Mouse (Mus musculus): ENCODE measurements at regions not wholly inside any gene's neighbourhood (a gene's known extent, or its start where the extent isn't known, plus 50 kb on each side); places are given as distances from the start of the nearest gene placed in this dataset.

DNA sequence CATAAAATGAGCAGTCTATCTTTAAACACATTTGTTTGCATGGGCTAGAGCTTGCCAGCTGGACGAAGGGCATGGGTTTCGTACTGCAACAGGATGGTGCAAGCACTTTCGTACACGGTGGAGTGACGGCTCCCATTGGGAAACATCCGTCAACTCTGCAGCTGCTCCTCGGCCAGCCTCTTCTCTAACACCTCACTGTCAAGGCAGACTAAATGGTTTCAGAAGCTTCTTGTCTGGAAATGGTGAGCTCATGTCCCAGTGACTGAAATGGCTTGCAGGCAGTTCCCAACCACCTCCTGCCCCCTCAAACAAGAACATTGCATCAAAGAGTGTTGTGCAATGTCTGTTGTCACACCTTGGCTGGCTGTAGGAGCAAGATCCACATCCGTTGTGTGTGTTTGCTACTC lies 163.4 kb downstream of the Trib2 start:
- H3K27ac ChIP-seq (ENCODE audit: insufficient read depth, low read depth, low read length, poor library complexity, severe bottlenecking) = no peak overlapping the region
- no peaks in the 10 kb centered on the region for H3K36me3 ChIP-seq (ENCODE audit: control insufficient read depth, insufficient read depth, low read length, poor library complexity, severe bottlenecking)
- H3K4me1 ChIP-seq (ENCODE audit: control insufficient read depth in 2 of 2, insufficient read depth in 2 of 2, low read length in 2 of 2, poor library complexity in 1 of 2) = no peaks in the 10 kb centered on the region
- in situ Hi-C loops (cut with MboI; ENCODE audit: low sequenced_read_pairs in 2 of 2, unreplicated experiment in 2 of 2) = no loop called here
- TF ChIP-seq ZNF384 (IDR thresholded peaks at IDR 0.05; ENCODE audit: low read depth, low read length) = no peak
- TF ChIP-seq MAFK (IDR thresholded peaks at IDR 0.05; ENCODE audit: insufficient read depth, low read depth, low read length) = no peak
- TF ChIP-seq HCFC1 (IDR thresholded peaks at IDR 0.05; ENCODE audit: borderline replicate concordance, insufficient read depth, low read length) = no peak
- no peak for TF ChIP-seq ZC3H11A (IDR thresholded peaks at IDR 0.05; ENCODE audit: borderline replicate concordance, low read depth, low read length)
- no peak for TF ChIP-seq CHD2 (IDR thresholded peaks at IDR 0.05; ENCODE audit: low read depth, low read length)
- H3K9me3 ChIP-seq (ENCODE audit: control insufficient read depth, insufficient read depth, low read depth, low read length) = no peaks in the 10 kb centered on the region
- no peak for DNase-seq (ENCODE audit: low read depth, low spot score)
- no peak overlapping the region for H3K9ac ChIP-seq (ENCODE audit: insufficient read depth, low read depth, low read length, poor library complexity, severe bottlenecking)
- no peak overlapping the region for H3K4me3 ChIP-seq (ENCODE audit: insufficient read depth in 1 of 2, low read depth in 1 of 2, low read length in 2 of 2, poor library complexity in 1 of 2, severe bottlenecking in 1 of 2)

GRCm38 (mm10) chr12:15651293-15651692 lies 165.4 kb downstream of the Trib2 start:
- in situ Hi-C loops (cut with MboI; ENCODE audit: low sequenced_read_pairs in 2 of 2, unreplicated experiment in 2 of 2) = no loop called here
- Histone ChIP-seq H3K9me3 (ENCODE audit: control insufficient read depth, insufficient read depth, low read depth, low read length) (no peaks in the 10 kb centered on the region), H3K36me3 (ENCODE audit: control insufficient read depth, insufficient read depth, low read length, poor library complexity, severe bottlenecking) (no peaks in the 10 kb centered on the region), H3K4me3 (ENCODE audit: insufficient read depth in 1 of 2, low read depth in 1 of 2, low read length in 2 of 2, poor library complexity in 1 of 2, severe bottlenecking in 1 of 2) (no peak overlapping the region), H3K4me1 (ENCODE audit: control insufficient read depth in 2 of 2, insufficient read depth in 2 of 2, low read length in 2 of 2, poor library complexity in 1 of 2) (no peaks in the 10 kb centered on the region), H3K9ac (ENCODE audit: insufficient read depth, low read depth, low read length, poor library complexity, severe bottlenecking) (no peak overlapping the region), H3K27ac (ENCODE audit: insufficient read depth, low read depth, low read length, poor library complexity, severe bottlenecking) (no peak overlapping the region)
- TF ChIP-seq ZNF384 (IDR thresholded peaks at IDR 0.05; ENCODE audit: low read depth, low read length) (no peak), ZC3H11A (IDR thresholded peaks at IDR 0.05; ENCODE audit: borderline replicate concordance, low read depth, low read length) (no peak)
- DNase-seq (ENCODE audit: low read depth, low spot score) = no peak

- Histone ChIP-seq H3K36me3 (ENCODE audit: control insufficient read depth, insufficient read depth, low read length, poor library complexity, severe bottlenecking) (no peaks in the 10 kb centered on the region), H3K27ac (ENCODE audit: insufficient read depth, low read depth, low read length, poor library complexity, severe bottlenecking) (no peak overlapping the region), H3K9me3 (ENCODE audit: control insufficient read depth, insufficient read depth, low read depth, low read length) (no peaks in the 10 kb centered on the region), H3K9ac (ENCODE audit: insufficient read depth, low read depth, low read length, poor library complexity, severe bottlenecking) (no peak overlapping the region), H3K4me3 (ENCODE audit: insufficient read depth in 1 of 2, low read depth in 1 of 2, low read length in 2 of 2, poor library complexity in 1 of 2, severe bottlenecking in 1 of 2) (no peak overlapping the region), H3K4me1 (ENCODE audit: control insufficient read depth in 2 of 2, insufficient read depth in 2 of 2, low read length in 2 of 2, poor library complexity in 1 of 2) (no peaks in the 10 kb centered on the region)
- DNase-seq (ENCODE audit: low read depth, low spot score) = no peak
- TF ChIP-seq MAFK (IDR thresholded peaks at IDR 0.05; ENCODE audit: insufficient read depth, low read depth, low read length) (no peak), CHD2 (IDR thresholded peaks at IDR 0.05; ENCODE audit: low read depth, low read length) (no peak), ZNF384 (IDR thresholded peaks at IDR 0.05; ENCODE audit: low read depth, low read length) (no peak), HCFC1 (IDR thresholded peaks at IDR 0.05; ENCODE audit: borderline replicate concordance, insufficient read depth, low read length) (no peak), ZC3H11A (IDR thresholded peaks at IDR 0.05; ENCODE audit: borderline replicate concordance, low read depth, low read length) (no peak)
- in situ Hi-C loops (cut with MboI; ENCODE audit: low sequenced_read_pairs in 2 of 2, unreplicated experiment in 2 of 2) = no loop called here
Measured at GRCm38 (mm10) chr12:15649906-15650305, 166.8 kb downstream of the Trib2 start.

DNA sequence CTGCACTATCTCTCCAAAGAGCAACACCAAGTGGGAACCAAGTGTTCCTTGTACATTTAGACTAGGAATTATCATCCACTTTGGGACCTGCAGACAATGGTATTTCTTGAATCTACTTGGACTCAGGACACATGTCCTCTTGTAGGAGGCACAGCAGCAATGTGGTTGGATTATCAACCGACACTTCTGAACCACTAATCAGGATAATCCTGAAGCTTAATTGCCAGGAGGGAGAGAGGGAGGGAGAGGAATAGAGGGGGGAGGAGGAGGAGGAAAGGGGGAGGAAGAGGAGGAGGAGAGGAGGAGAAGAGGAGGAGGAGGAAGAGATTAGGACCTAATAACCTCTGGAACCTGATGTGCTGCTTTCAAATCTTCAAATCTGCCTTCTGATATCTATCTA lies 167.5 kb downstream of the Trib2 start:
- Histone ChIP-seq H3K36me3 (ENCODE audit: control insufficient read depth, insufficient read depth, low read length, poor library complexity, severe bottlenecking) (no peaks in the 10 kb centered on the region), H3K4me3 (ENCODE audit: insufficient read depth in 1 of 2, low read depth in 1 of 2, low read length in 2 of 2, poor library complexity in 1 of 2, severe bottlenecking in 1 of 2) (no peak overlapping the region), H3K9ac (ENCODE audit: insufficient read depth, low read depth, low read length, poor library complexity, severe bottlenecking) (no peak overlapping the region), H3K27ac (ENCODE audit: insufficient read depth, low read depth, low read length, poor library complexity, severe bottlenecking) (no peak overlapping the region), H3K9me3 (ENCODE audit: control insufficient read depth, insufficient read depth, low read depth, low read length) (no peaks in the 10 kb centered on the region), H3K4me1 (ENCODE audit: control insufficient read depth in 2 of 2, insufficient read depth in 2 of 2, low read length in 2 of 2, poor library complexity in 1 of 2) (no peaks in the 10 kb centered on the region)
- TF ChIP-seq HCFC1 (IDR thresholded peaks at IDR 0.05; ENCODE audit: borderline replicate concordance, insufficient read depth, low read length) (no peak), MAFK (IDR thresholded peaks at IDR 0.05; ENCODE audit: insufficient read depth, low read depth, low read length) (no peak), CHD2 (IDR thresholded peaks at IDR 0.05; ENCODE audit: low read depth, low read length) (no peak), ZNF384 (IDR thresholded peaks at IDR 0.05; ENCODE audit: low read depth, low read length) (no peak), ZC3H11A (IDR thresholded peaks at IDR 0.05; ENCODE audit: borderline replicate concordance, low read depth, low read length) (no peak)
- DNase-seq (ENCODE audit: low read depth, low spot score) = no peak
- in situ Hi-C loops (cut with MboI; ENCODE audit: low sequenced_read_pairs in 2 of 2, unreplicated experiment in 2 of 2) = no loop called here

- Histone ChIP-seq H3K9me3 (ENCODE audit: control insufficient read depth, insufficient read depth, low read depth, low read length) (no peaks in the 10 kb centered on the region), H3K4me1 (ENCODE audit: control insufficient read depth in 2 of 2, insufficient read depth in 2 of 2, low read length in 2 of 2, poor library complexity in 1 of 2) (no peaks in the 10 kb centered on the region), H3K9ac (ENCODE audit: insufficient read depth, low read depth, low read length, poor library complexity, severe bottlenecking) (no peak overlapping the region), H3K4me3 (ENCODE audit: insufficient read depth in 1 of 2, low read depth in 1 of 2, low read length in 2 of 2, poor library complexity in 1 of 2, severe bottlenecking in 1 of 2) (no peak overlapping the region), H3K27ac (ENCODE audit: insufficient read depth, low read depth, low read length, poor library complexity, severe bottlenecking) (no peak overlapping the region), H3K36me3 (ENCODE audit: control insufficient read depth, insufficient read depth, low read length, poor library complexity, severe bottlenecking) (no peaks in the 10 kb centered on the region)
- TF ChIP-seq ZC3H11A (IDR thresholded peaks at IDR 0.05; ENCODE audit: borderline replicate concordance, low read depth, low read length) (no peak), HCFC1 (IDR thresholded peaks at IDR 0.05; ENCODE audit: borderline replicate concordance, insufficient read depth, low read length) (no peak), MAFK (IDR thresholded peaks at IDR 0.05; ENCODE audit: insufficient read depth, low read depth, low read length) (no peak), CHD2 (IDR thresholded peaks at IDR 0.05; ENCODE audit: low read depth, low read length) (no peak), ZNF384 (IDR thresholded peaks at IDR 0.05; ENCODE audit: low read depth, low read length) (no peak)
- in situ Hi-C loops (cut with MboI; ENCODE audit: low sequenced_read_pairs in 2 of 2, unreplicated experiment in 2 of 2) = no loop called here
- DNase-seq (ENCODE audit: low read depth, low spot score) = no peak
Measured at GRCm38 (mm10) chr12:15644074-15644672, 172.5 kb downstream of the Trib2 start.
